16 mouse cellular contexts compared by ENCODE assay signal in genomic region chr11:112081386-112081785, GRCm38 (mm10).
"Had no signal": no experiment of that assay in that cellular context is flagged by ENCODE, and none has a peak within 500 bp of the region (broad histone marks: within the 10 kb centered on the region; RNA-seq: fewer than 3 reads in every experiment).

No protein-coding gene starts in this region.

- DNase-seq: kidney, adult 2 months; kidney, postnatal 25 days; layer of hippocampus, adult 9-11 months; liver; midbrain, embryonic 14.5 days; thymus, adult 2 months; thymus, postnatal 14 days; thymus, postnatal 4 days had no signal

- H3K27me3 ChIP-seq: limb, embryonic 13.5 days; liver, embryonic 12.5 days; liver, embryonic 15.5 days; megakaryocyte, embryonic 14.5 days had no signal

- H3K9me3 ChIP-seq: limb, embryonic 10.5 days; limb, embryonic 13.5 days; liver, embryonic 12.5 days; liver, embryonic 15.5 days; megakaryocyte, embryonic 14.5 days had no signal

- H3K4me3 ChIP-seq: layer of hippocampus, adult 2 months; limb, embryonic 10.5 days; limb, embryonic 13.5 days; liver, embryonic 12.5 days; liver, embryonic 15.5 days; megakaryocyte, embryonic 14.5 days had no signal

- H3K4me1 ChIP-seq: limb, embryonic 13.5 days; liver, embryonic 12.5 days; liver, embryonic 15.5 days; megakaryocyte, embryonic 14.5 days had no signal

- H3K36me3 ChIP-seq: limb, embryonic 10.5 days; limb, embryonic 13.5 days; liver, embryonic 12.5 days; liver, embryonic 15.5 days had no signal

- H3K27ac ChIP-seq: kidney, postnatal 0 days; layer of hippocampus, adult 2 months; limb, embryonic 10.5 days; limb, embryonic 13.5 days; liver, embryonic 12.5 days; liver, embryonic 15.5 days; stomach, postnatal 0 days had no signal
